Mouse (Mus musculus) liver, embryonic 11.5 days (tissue): ENCODE data around the gene Gm960. TPM values are rescaled to one million over a fixed set of nuclear protein-coding genes. Genes with fewer than 3 reads are reported as not detected.
A peak's percentile ranks its signal among the peaks of the same experiment; 100 is the strongest.

Source experiments
- ATAC-seq: fragments of 200-750 bp; cut with Nextera tagmentation; replicated peaks from 2 replicates; pipeline ENCODE4 v1.8.0; 2017; ENCODE audit warnings: moderate number of reproducible peaks, mild to moderate bottlenecking, moderate TSS enrichment, moderate library complexity; ENCODE audit not compliant: low FRiP score
- DNase-seq: peaks from one replicate; pipeline ENCODE4 v3.0.0-alpha.2; 2017; ENCODE audit warnings: low spot score
- H3K27ac ChIP-seq: fragments of 300-500 bp; sonication (generic); 2 replicates; pipeline ENCODE4 v1.5.1; 2014; ENCODE audit warnings: mild to moderate bottlenecking, low read depth, low read length, control low read depth
- H3K27me3 ChIP-seq: fragments of 300-500 bp; sonication (generic); replicated peaks from 2 replicates; pipeline ENCODE4 v1.6.1; 2014; ENCODE audit warnings: low read length, mixed read lengths; ENCODE audit not compliant: control insufficient read depth, insufficient read depth
- H3K36me3 ChIP-seq: fragments of 300-500 bp; sonication (generic); 2 replicates; pipeline ENCODE4 v1.6.1; 2014; ENCODE audit warnings: mild to moderate bottlenecking, low read length, moderate library complexity, mixed read lengths; ENCODE audit not compliant: control insufficient read depth, insufficient read depth
- H3K4me1 ChIP-seq: fragments of 300-500 bp; sonication (generic); replicated peaks from 2 replicates; pipeline ENCODE4 v1.6.1; 2014; ENCODE audit warnings: low read length, mixed read lengths; ENCODE audit not compliant: control insufficient read depth, insufficient read depth
- H3K4me2 ChIP-seq: fragments of 300-500 bp; sonication (generic); 2 replicates; pipeline ENCODE4 v1.6.1; 2014; ENCODE audit warnings: mild to moderate bottlenecking, control low read depth, moderate library complexity
- H3K4me3 ChIP-seq: fragments of 300-500 bp; sonication (generic); 2 replicates; pipeline ENCODE4 v1.5.1; 2014; ENCODE audit warnings: low read depth, low read length, control low read depth
- H3K9ac ChIP-seq: fragments of 300-500 bp; sonication (generic); 2 replicates; pipeline ENCODE4 v1.6.1; 2014; ENCODE audit warnings: low read depth, low read length, control low read depth
- H3K9me3 ChIP-seq: fragments of 300-500 bp; sonication (generic); 2 replicates; pipeline ENCODE4 v1.6.1; 2016; ENCODE audit warnings: low read length, inconsistent platforms, mixed read lengths; ENCODE audit not compliant: control insufficient read depth
- WGBS: fragments of 180-500 bp; shearing (Covaris S2); extraction: QIAGEN DNeasy Blood & Tissue Kit; methylation state at CpG from one replicate; pipeline ENCODE4 v1.1.7; 2014; 5-methylcytosine and 5-hydroxymethylcytosine counted together
- polyA plus RNA-seq: library from polyadenylated mRNA; unstranded; fragments of >200 nt; fragmentation: Nextera tagmentation; extraction: Ambion mirVana; gene quantifications from 2 replicates; pipeline ENCODE4 v1.2.1, GENCODE M21; 2014

Gene Gm960
- polyA plus RNA-seq, 1 experiment from 2014 or later: 2.0 TPM

GRCm38 (mm10) chr19:4666815-4667214 is 31.7 kb downstream of the Gm960 start:
- no peak for DNase-seq

GRCm38 (mm10) chr19:4658156-4658555 is 40.3 kb downstream of the Gm960 start:
- no peak overlapping the region for H3K4me2 ChIP-seq
- ATAC-seq (no peak), DNase-seq (no peak)
- H3K36me3 ChIP-seq: no peaks in the 10 kb centered on the region
- WGBS: 89% methylated on average over 5 of the region's 5 CpGs
- no peak overlapping the region for H3K9ac ChIP-seq
- no peaks in the 10 kb centered on the region for H3K4me1 ChIP-seq
- H3K4me3 ChIP-seq: no peak overlapping the region
- no peaks in the 10 kb centered on the region for H3K9me3 ChIP-seq
- no peaks in the 10 kb centered on the region for H3K27me3 ChIP-seq
- H3K27ac ChIP-seq: no peak overlapping the region

More at GRCm38 (mm10) chr19:4666815-4667214, 31.7 kb downstream of the Gm960 start:
- H3K4me3 ChIP-seq: no peak overlapping the region
- H3K27me3 ChIP-seq: no peaks in the 10 kb centered on the region
- H3K36me3 ChIP-seq: no peaks in the 10 kb centered on the region
- H3K9me3 ChIP-seq: no peaks in the 10 kb centered on the region
- no peak overlapping the region for H3K9ac ChIP-seq
- no peak for ATAC-seq
- no peak overlapping the region for H3K4me2 ChIP-seq
- H3K4me1 ChIP-seq: no peaks in the 10 kb centered on the region
- H3K27ac ChIP-seq: no peak overlapping the region

- Histone ChIP-seq H3K36me3 (no peaks in the 10 kb centered on the region), H3K9me3 (no peaks in the 10 kb centered on the region), H3K4me1 (no peaks in the 10 kb centered on the region), H3K27ac (no peak overlapping the region), H3K27me3 (peaks cover 2% of the 10 kb centered on the region; the same call in 1 of the 2 replicates), H3K4me2 (no peak overlapping the region), H3K4me3 (no peak overlapping the region), H3K9ac (no peak overlapping the region)
- 75% methylated on average over 11 of the region's 11 CpGs for WGBS
- ATAC-seq (no peak), DNase-seq (no peak)
Observed at GRCm38 (mm10) chr19:4646917-4647492, 51.5 kb downstream of the Gm960 start.

GRCm38 (mm10) chr19:4644271-4644670 is 54.2 kb downstream of the Gm960 start:
- 36% methylated on average over 10 of the region's 10 CpGs for WGBS
- no peak overlapping the region for H3K9ac ChIP-seq
- ATAC-seq: no peak
- H3K4me2 ChIP-seq: no peak overlapping the region
- DNase-seq: no peak
- no peak overlapping the region for H3K4me3 ChIP-seq
- no peaks in the 10 kb centered on the region for H3K9me3 ChIP-seq
- H3K4me1 ChIP-seq: no peaks in the 10 kb centered on the region
- H3K27ac ChIP-seq: no peak overlapping the region
- peaks cover 6% of the 10 kb centered on the region; the same call in 1 of the 2 replicates for H3K27me3 ChIP-seq
- H3K36me3 ChIP-seq: no peaks in the 10 kb centered on the region

GRCm38 (mm10) chr19:4635986-4636385 is 62.5 kb downstream of the Gm960 start:
- 65% methylated on average over 4 of the region's 4 CpGs for WGBS
- H3K27ac ChIP-seq: no peak overlapping the region
- H3K4me3 ChIP-seq: no peak overlapping the region
- H3K27me3 ChIP-seq: peaks cover 7% of the 10 kb centered on the region
- H3K4me1 ChIP-seq: no peaks in the 10 kb centered on the region
- H3K36me3 ChIP-seq: no peaks in the 10 kb centered on the region
- H3K9ac ChIP-seq: no peak overlapping the region
- ATAC-seq (no peak), DNase-seq (no peak)
- H3K4me2 ChIP-seq: no peak overlapping the region
- H3K9me3 ChIP-seq: no peaks in the 10 kb centered on the region

GRCm38 (mm10) chr19:4628819-4629218 is 69.6 kb downstream of the Gm960 start:
- no peak for DNase-seq
- Histone ChIP-seq H3K27ac (no peak overlapping the region), H3K4me2 (no peak overlapping the region), H3K9me3 (no peaks in the 10 kb centered on the region), H3K4me3 (no peak overlapping the region), H3K36me3 (no peaks in the 10 kb centered on the region; the same call in 1 of the 2 replicates), H3K27me3 (no peaks in the 10 kb centered on the region), H3K9ac (no peak overlapping the region), H3K4me1 (peaks cover 17% of the 10 kb centered on the region)
- 3% methylated on average over 1 of the region's 1 CpGs for WGBS
- no peak for ATAC-seq

GRCm38 (mm10) chr19:4625829-4626535 is 72.5 kb downstream of the Gm960 start:
- H3K4me1 ChIP-seq: peaks cover 17% of the 10 kb centered on the region
- peak overlapping the region; percentile 87 for H3K27ac ChIP-seq
- no peak for DNase-seq
- peak; percentile 73 for ATAC-seq
- H3K27me3 ChIP-seq: no peaks in the 10 kb centered on the region
- peak overlapping the region; percentile 81 for H3K4me3 ChIP-seq
- H3K9me3 ChIP-seq: no peaks in the 10 kb centered on the region
- H3K4me2 ChIP-seq: peak overlapping the region; percentile 94
- peaks cover 13% of the 10 kb centered on the region; the same call in 1 of the 2 replicates for H3K36me3 ChIP-seq
- 2% methylated on average over 35 of the region's 35 CpGs for WGBS
- H3K9ac ChIP-seq: peak overlapping the region; percentile 96

- DNase-seq: peak; percentile 95
- Histone ChIP-seq H3K9me3 (no peaks in the 10 kb centered on the region), H3K4me3 (peak within 1 kb of the TSS; percentile 81), H3K4me2 (peak within 1 kb of the TSS; percentile 94), H3K4me1 (peaks cover 17% of the 10 kb centered on the region), H3K36me3 (peaks cover 14% of the 10 kb centered on the region; the same call in 1 of the 2 replicates), H3K27ac (peak within 1 kb of the TSS; percentile 87), H3K9ac (peak within 1 kb of the TSS; percentile 96), H3K27me3 (no peaks in the 10 kb centered on the region)
- WGBS: under 1% methylated on average over 60 of the region's 64 CpGs
- ATAC-seq: peak; percentile 92
Observed at GRCm38 (mm10) chr19:4625179-4625828, 73.2 kb downstream of the Gm960 start, which contains the start of gene Rce1. Gene Rce1, minus strand, starts transcription at chr19:4625641.
